Mouse (Mus musculus): ENCODE measurements around the gene Gm42688. TPM values are rescaled to one million over a fixed set of nuclear protein-coding genes. Genes with fewer than 3 reads are reported as not detected.

The Gm42688 gene
- polyA plus RNA-seq, 1 experiment = 10.0 TPM

DNA sequence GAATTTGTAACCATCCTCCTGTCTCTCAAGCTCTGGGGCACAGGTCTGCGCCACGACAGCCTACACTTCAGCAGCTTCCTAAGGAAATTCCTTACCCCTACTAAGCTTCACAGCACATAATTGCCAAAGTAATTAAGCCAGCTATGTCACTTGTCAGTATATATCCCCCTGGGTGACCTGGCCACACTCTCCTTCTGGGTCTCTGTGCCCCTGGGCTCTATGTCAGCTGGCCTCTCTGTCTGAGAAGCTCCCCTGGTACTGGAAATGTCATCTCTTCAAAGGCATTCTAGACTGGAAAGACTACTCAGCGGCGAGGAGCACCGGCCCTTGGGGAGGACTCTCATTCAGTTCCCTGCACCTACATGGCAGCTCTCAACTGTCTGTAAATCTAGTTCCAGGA is 21.5 kb downstream of the Gm42688 start:
- Histone ChIP-seq H3K27me3 (ENCODE audit: control insufficient read depth, insufficient read depth, low read length) (no peaks in the 10 kb centered on the region), H3K4me1 (ENCODE audit: control insufficient read depth, insufficient read depth, low read length) (peaks cover 22% of the 10 kb centered on the region), H3K27ac (ENCODE audit: control insufficient read depth, insufficient read depth, low read depth, low read length) (no peak overlapping the region), H3K4me3 (ENCODE audit: control insufficient read depth, low read depth, low read length) (peak overlapping the region; percentile 23), H3K36me3 (ENCODE audit: control insufficient read depth, insufficient read depth, low read length) (no peaks in the 10 kb centered on the region)
- TF ChIP-seq POLR2A (IDR thresholded peaks at IDR 0.05; ENCODE audit: control insufficient read depth, low read depth, low read length) = no peak
- TF ChIP-seq CTCF (IDR thresholded peaks at IDR 0.05; ENCODE audit: control insufficient read depth, insufficient read depth, insufficient replicate concordance, low read depth, low read length) = no peak

DNA sequence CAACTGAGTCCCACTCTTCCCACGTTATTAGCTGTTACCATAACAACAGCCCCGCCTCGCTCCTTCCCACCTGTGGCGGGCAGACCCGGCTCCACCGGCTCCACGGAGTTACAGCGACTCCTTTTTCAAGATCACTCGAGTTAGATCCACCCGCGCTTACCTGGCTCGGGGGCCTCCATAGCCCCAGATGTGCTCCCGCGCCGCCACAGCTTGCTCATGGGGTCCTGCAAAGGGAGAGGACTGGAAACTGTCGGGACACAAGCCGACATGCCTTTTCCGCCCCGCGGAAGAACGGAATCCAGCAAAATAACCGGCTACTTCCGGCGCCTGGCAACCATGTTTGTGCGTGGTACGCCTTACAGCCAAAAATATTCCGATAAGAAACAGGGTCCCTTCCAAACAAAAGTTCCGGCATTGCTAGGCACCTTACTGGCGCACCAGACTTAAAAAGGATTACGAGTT is 23.5 kb downstream of the Gm42688 start:
- Histone ChIP-seq H3K36me3 (ENCODE audit: control insufficient read depth, insufficient read depth, low read length) (no peaks in the 10 kb centered on the region), H3K4me1 (ENCODE audit: control insufficient read depth, insufficient read depth, low read length) (peaks cover 22% of the 10 kb centered on the region), H3K27ac (ENCODE audit: control insufficient read depth, insufficient read depth, low read depth, low read length) (peak overlapping the region; percentile 82), H3K27me3 (ENCODE audit: control insufficient read depth, insufficient read depth, low read length) (no peaks in the 10 kb centered on the region), H3K4me3 (ENCODE audit: control insufficient read depth, low read depth, low read length) (peak overlapping the region; percentile 95)
- TF ChIP-seq CTCF (IDR thresholded peaks at IDR 0.05; ENCODE audit: control insufficient read depth, insufficient read depth, insufficient replicate concordance, low read depth, low read length) (no peak), POLR2A (IDR thresholded peaks at IDR 0.05; ENCODE audit: control insufficient read depth, low read depth, low read length) (peak; percentile 96)

DNA sequence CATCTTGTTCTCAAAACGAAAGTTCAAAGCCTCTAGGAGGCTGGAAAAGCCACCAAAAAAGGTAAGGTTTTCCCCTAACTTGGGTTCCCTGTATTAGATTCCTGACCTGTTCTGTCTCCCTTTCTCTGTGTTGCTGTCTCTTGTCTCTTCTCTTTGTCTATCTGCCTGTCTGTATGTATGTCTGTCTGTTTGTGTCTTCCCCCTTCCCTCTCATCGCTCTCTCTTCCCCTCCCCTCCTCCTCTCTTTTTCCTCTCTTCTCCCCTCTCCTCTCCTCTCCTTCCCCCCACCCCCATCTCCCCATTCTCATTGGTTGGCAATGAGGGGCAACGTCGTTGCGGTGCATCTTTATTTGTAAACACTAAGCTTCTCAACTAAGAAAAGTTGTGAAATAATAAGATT is 23.9 kb downstream of the Gm42688 start, which contains the start of gene Ino80b:
Gene Ino80b (minus strand): TSS at position 101 of the 400 bp plus-strand sequence.
- Histone ChIP-seq H3K27me3 (ENCODE audit: control insufficient read depth, insufficient read depth, low read length) (no peaks in the 10 kb centered on the region), H3K4me1 (ENCODE audit: control insufficient read depth, insufficient read depth, low read length) (peaks cover 22% of the 10 kb centered on the region), H3K27ac (ENCODE audit: control insufficient read depth, insufficient read depth, low read depth, low read length) (peak within 1 kb of the TSS; percentile 82), H3K4me3 (ENCODE audit: control insufficient read depth, low read depth, low read length) (peak within 1 kb of the TSS; percentile 95), H3K36me3 (ENCODE audit: control insufficient read depth, insufficient read depth, low read length) (no peaks in the 10 kb centered on the region)
- TF ChIP-seq POLR2A (IDR thresholded peaks at IDR 0.05; ENCODE audit: control insufficient read depth, low read depth, low read length) (no peak), CTCF (IDR thresholded peaks at IDR 0.05; ENCODE audit: control insufficient read depth, insufficient read depth, insufficient replicate concordance, low read depth, low read length) (no peak)

DNA sequence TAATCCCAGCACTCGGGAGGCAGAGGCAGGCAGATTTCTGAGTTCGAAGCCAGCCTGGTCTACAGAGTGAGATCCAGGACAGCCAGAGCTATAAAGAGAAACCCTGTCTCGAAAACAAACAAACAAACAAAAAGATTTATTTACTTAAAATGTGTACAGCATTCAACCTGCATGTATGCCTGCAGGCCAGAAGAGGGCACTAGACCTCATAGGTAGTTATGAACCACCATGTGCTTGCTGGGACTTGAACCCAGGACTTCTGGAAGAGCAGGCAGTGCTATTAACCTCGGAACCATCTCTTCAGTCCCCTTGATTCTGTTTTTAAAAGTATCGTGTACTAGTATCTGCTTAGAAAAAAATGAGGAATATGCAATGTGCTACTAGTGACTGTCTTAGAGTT is 26.0 kb downstream of the Gm42688 start:
- TF ChIP-seq POLR2A (IDR thresholded peaks at IDR 0.05; ENCODE audit: control insufficient read depth, low read depth, low read length) (no peak), CTCF (IDR thresholded peaks at IDR 0.05; ENCODE audit: control insufficient read depth, insufficient read depth, insufficient replicate concordance, low read depth, low read length) (no peak)
- H3K27me3 ChIP-seq (ENCODE audit: control insufficient read depth, insufficient read depth, low read length) = no peaks in the 10 kb centered on the region
- no peak overlapping the region for H3K4me3 ChIP-seq (ENCODE audit: control insufficient read depth, low read depth, low read length)
- peaks cover 8% of the 10 kb centered on the region for H3K4me1 ChIP-seq (ENCODE audit: control insufficient read depth, insufficient read depth, low read length)
- no peaks in the 10 kb centered on the region for H3K36me3 ChIP-seq (ENCODE audit: control insufficient read depth, insufficient read depth, low read length)
- no peak overlapping the region for H3K27ac ChIP-seq (ENCODE audit: control insufficient read depth, insufficient read depth, low read depth, low read length)

DNA sequence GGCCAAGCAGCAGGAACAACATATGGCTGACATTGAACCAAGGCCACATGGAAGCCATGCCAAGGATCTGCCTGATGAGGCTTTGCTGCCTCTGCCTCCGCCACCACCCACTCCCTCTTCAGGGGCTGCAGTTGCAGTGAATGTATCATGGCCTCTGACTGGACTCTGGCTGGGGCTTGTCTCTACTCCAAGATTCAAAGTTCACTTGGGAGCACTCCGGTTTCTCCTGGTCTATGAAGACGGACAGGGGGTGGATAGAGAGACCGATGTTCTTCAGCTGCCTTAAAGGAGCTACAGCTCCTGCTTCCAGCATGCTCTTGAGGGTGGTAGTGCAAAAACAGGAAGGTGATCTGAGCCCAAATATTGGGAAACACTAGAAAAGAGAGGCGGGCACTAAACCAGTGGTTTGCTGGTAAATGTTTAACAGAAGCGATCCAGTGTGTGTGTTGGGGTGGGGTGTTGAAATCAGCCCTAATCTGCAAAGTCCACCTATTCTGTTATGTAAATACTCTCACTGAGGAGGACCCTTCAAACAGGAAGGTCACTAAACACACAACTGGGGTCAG is 30.1 kb downstream of the Gm42688 start:
- Histone ChIP-seq H3K4me1 (ENCODE audit: control insufficient read depth, insufficient read depth, low read length) (peaks cover 10% of the 10 kb centered on the region), H3K27me3 (ENCODE audit: control insufficient read depth, insufficient read depth, low read length) (no peaks in the 10 kb centered on the region), H3K27ac (ENCODE audit: control insufficient read depth, insufficient read depth, low read depth, low read length) (no peak overlapping the region), H3K4me3 (ENCODE audit: control insufficient read depth, low read depth, low read length) (no peak overlapping the region), H3K36me3 (ENCODE audit: control insufficient read depth, insufficient read depth, low read length) (no peaks in the 10 kb centered on the region)
- no peak for TF ChIP-seq POLR2A (IDR thresholded peaks at IDR 0.05; ENCODE audit: control insufficient read depth, low read depth, low read length)
- no peak for TF ChIP-seq CTCF (IDR thresholded peaks at IDR 0.05; ENCODE audit: control insufficient read depth, insufficient read depth, insufficient replicate concordance, low read depth, low read length)

DNA sequence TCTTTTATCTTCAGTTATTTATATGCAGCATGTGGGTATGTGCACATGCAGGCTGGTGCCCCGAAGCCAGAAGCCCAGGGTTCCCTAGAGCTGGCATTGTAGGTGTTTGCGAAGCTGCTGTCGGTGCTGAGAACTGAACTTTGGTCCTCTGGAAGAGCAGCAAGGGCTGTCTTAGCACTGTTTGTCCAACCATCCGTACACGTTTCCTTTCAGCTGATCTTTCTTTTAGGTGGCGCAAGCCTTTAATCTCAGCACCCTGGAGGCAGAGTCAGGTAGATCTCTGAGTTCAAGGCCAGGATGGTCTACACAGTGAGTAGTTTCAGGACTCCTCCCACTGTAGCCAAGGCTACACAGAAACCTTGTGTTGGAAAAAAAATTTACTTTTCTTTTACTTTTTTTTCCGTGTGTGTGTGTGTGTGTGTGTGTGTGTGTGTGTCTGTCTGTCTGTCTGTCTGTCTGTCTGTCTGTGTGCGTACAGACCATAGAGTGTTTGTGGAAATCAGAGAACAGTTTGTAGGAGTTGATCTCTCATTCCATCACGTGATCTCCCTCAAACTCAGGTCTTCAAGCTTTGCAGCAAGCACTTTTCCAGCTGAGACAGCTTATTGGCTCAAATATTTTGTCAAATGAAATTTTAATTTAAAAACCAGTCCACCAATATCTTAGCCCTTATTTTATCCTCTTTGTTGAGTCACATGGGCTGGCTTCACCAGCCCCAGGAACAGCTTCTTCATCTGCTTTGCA is 30.9 kb downstream of the Gm42688 start:
- no peaks in the 10 kb centered on the region for H3K27me3 ChIP-seq (ENCODE audit: control insufficient read depth, insufficient read depth, low read length)
- no peak for TF ChIP-seq POLR2A (IDR thresholded peaks at IDR 0.05; ENCODE audit: control insufficient read depth, low read depth, low read length)
- no peak for TF ChIP-seq CTCF (IDR thresholded peaks at IDR 0.05; ENCODE audit: control insufficient read depth, insufficient read depth, insufficient replicate concordance, low read depth, low read length)
- H3K36me3 ChIP-seq (ENCODE audit: control insufficient read depth, insufficient read depth, low read length) = no peaks in the 10 kb centered on the region
- H3K4me1 ChIP-seq (ENCODE audit: control insufficient read depth, insufficient read depth, low read length) = peaks cover 18% of the 10 kb centered on the region
- no peak overlapping the region for H3K4me3 ChIP-seq (ENCODE audit: control insufficient read depth, low read depth, low read length)
- H3K27ac ChIP-seq (ENCODE audit: control insufficient read depth, insufficient read depth, low read depth, low read length) = no peak overlapping the region

DNA sequence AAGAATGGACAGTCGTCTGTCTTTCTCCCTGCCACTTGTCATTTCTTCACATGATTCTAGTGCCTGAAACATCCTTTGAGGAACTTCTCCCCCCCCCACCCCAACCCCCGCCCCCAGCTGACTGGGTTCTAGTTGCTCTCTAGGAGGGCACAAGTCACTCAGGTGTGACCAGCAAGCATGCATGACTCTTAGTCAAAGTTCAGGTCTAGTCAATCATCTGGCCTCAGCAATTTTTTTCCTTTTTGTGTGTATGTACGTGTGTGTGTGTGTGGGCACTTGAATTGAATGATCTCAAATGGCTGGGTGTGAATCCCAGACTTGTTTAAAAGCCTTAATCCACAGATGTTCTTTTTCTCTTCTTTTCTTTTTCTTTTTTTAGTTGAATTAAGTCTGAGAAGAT is 32.8 kb downstream of the Gm42688 start:
- no peaks in the 10 kb centered on the region for H3K27me3 ChIP-seq (ENCODE audit: control insufficient read depth, insufficient read depth, low read length)
- no peaks in the 10 kb centered on the region for H3K36me3 ChIP-seq (ENCODE audit: control insufficient read depth, insufficient read depth, low read length)
- H3K27ac ChIP-seq (ENCODE audit: control insufficient read depth, insufficient read depth, low read depth, low read length) = no peak overlapping the region
- TF ChIP-seq CTCF (IDR thresholded peaks at IDR 0.05; ENCODE audit: control insufficient read depth, insufficient read depth, insufficient replicate concordance, low read depth, low read length) (no peak), POLR2A (IDR thresholded peaks at IDR 0.05; ENCODE audit: control insufficient read depth, low read depth, low read length) (no peak)
- peaks cover 29% of the 10 kb centered on the region for H3K4me1 ChIP-seq (ENCODE audit: control insufficient read depth, insufficient read depth, low read length)
- H3K4me3 ChIP-seq (ENCODE audit: control insufficient read depth, low read depth, low read length) = no peak overlapping the region
